Mouse (Mus musculus) neural tube, embryonic 15.5 days (tissue): ENCODE data around the gene Fbxl17. TPM values are rescaled to one million over a fixed set of nuclear protein-coding genes. Genes with fewer than 3 reads are reported as not detected.

ENCODE experiments used
- ATAC-seq: fragments of 200-750 bp; cut with Nextera tagmentation; 2 replicates; pipeline ENCODE4 v1.8.0; 2017; ENCODE audit warnings: mild to moderate bottlenecking, moderate TSS enrichment, moderate library complexity; ENCODE audit not compliant: low FRiP score
- H3K27ac ChIP-seq: fragments of 300-500 bp; sonication (generic); replicated peaks from 2 replicates; pipeline ENCODE4 v1.5.1; 2015; ENCODE audit warnings: mild to moderate bottlenecking, inconsistent platforms
- H3K27me3 ChIP-seq: fragments of 300-500 bp; sonication (generic); replicated peaks from 2 replicates; pipeline ENCODE4 v1.6.1; 2015; ENCODE audit warnings: inconsistent platforms
- H3K36me3 ChIP-seq: fragments of 300-500 bp; sonication (generic); 2 replicates; pipeline ENCODE4 v1.6.1; 2015; ENCODE audit warnings: inconsistent platforms
- H3K4me1 ChIP-seq: fragments of 300-500 bp; sonication (generic); 2 replicates; pipeline ENCODE4 v1.6.1; 2015; ENCODE audit warnings: inconsistent platforms
- H3K4me2 ChIP-seq: fragments of 300-500 bp; sonication (generic); 2 replicates; pipeline ENCODE4 v1.6.1; 2015; ENCODE audit warnings: inconsistent platforms, mild to moderate bottlenecking, moderate library complexity
- H3K4me3 ChIP-seq: fragments of 300-500 bp; sonication (generic); replicated peaks from 2 replicates; pipeline ENCODE4 v1.5.1; 2015; ENCODE audit warnings: mild to moderate bottlenecking, inconsistent platforms
- H3K9ac ChIP-seq: fragments of 300-500 bp; sonication (generic); replicated peaks from 2 replicates; pipeline ENCODE4 v1.6.1; 2015; ENCODE audit warnings: mild to moderate bottlenecking, inconsistent platforms
- H3K9me3 ChIP-seq: fragments of 300-500 bp; sonication (generic); replicated peaks from 2 replicates; pipeline ENCODE4 v1.6.1; 2016; ENCODE audit warnings: inconsistent platforms
- WGBS: fragments of 180-500 bp; shearing (Covaris S2); methylation state at CpG from one replicate; pipeline ENCODE4 v1.1.7; 2015; ENCODE audit warnings: mixed read lengths; 5-methylcytosine and 5-hydroxymethylcytosine counted together
- polyA plus RNA-seq: library from polyadenylated mRNA; unstranded; fragments of >200 nt; fragmentation: Nextera tagmentation; extraction: Ambion mirVana; gene quantifications from 2 replicates; pipeline ENCODE4 v1.2.1, GENCODE M21; 2015

Fbxl17 gene
- polyA plus RNA-seq, 1 experiment from 2014 or later: 12.1 TPM

DNA sequence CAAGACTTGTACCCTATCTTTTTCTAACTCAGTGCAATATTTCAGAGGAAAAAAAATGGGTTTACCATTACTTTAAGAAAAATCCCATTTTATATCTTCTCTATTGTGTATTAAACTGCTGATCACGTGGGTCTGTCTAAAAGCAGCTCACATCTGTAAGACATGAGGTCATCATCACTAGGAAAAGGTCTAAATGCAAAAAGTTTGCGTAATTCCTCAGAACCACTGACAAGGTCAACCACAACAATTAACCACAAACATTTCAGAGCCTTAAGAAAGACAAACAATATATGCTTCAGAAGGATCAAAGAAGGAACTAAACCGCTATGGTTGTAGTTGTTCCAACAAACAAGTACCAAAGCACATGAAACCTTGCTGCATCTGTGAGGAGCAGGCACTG, 143.6 kb downstream of the Fbxl17 start:
- Histone ChIP-seq H3K9me3 (no peaks in the 10 kb centered on the region), H3K4me1 (no peaks in the 10 kb centered on the region), H3K27ac (no peak overlapping the region), H3K4me3 (no peak overlapping the region), H3K4me2 (no peak overlapping the region), H3K36me3 (no peaks in the 10 kb centered on the region), H3K9ac (no peak overlapping the region), H3K27me3 (no peaks in the 10 kb centered on the region)
- no peak for ATAC-seq
- 89% methylated on average over 3 of the region's 3 CpGs for whole genome bisulfite sequencing

GRCm38 (mm10) chr17:63352634-63353195, 147.1 kb downstream of the Fbxl17 start:
- Histone ChIP-seq H3K36me3 (no peaks in the 10 kb centered on the region), H3K4me2 (no peak overlapping the region), H3K9me3 (no peaks in the 10 kb centered on the region), H3K27ac (no peak overlapping the region), H3K27me3 (no peaks in the 10 kb centered on the region), H3K4me3 (no peak overlapping the region), H3K4me1 (no peaks in the 10 kb centered on the region), H3K9ac (no peak overlapping the region)
- WGBS: 71% methylated on average over 6 of the region's 6 CpGs
- peak; percentile 41; the same call in 1 of the 2 replicates for ATAC-seq

DNA sequence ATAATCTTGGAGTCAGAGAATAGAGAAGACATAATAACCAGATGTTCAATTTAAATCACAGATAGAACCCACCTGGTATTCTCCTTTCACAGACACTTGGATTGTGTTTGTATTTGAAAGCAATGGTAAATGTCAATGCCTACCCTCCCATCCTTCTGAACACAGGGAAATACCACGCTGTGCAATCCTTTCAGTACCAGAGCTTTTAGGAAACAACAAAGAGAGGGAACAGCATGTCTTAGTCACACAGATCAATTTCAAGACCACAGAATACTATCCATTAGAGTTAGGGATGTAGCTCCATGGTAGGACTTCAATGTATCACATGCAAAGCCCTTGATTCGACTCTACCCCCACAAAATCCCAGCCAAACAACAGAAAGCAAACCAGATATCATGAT, 148.1 kb downstream of the Fbxl17 start:
- H3K27ac ChIP-seq: no peak overlapping the region
- no peak overlapping the region for H3K4me2 ChIP-seq
- no peak for ATAC-seq
- H3K4me1 ChIP-seq: no peaks in the 10 kb centered on the region
- 74% methylated on average over 2 of the region's 2 CpGs for WGBS
- H3K9me3 ChIP-seq: no peaks in the 10 kb centered on the region
- H3K36me3 ChIP-seq: peaks cover 2% of the 10 kb centered on the region; the same call in 1 of the 2 replicates
- no peaks in the 10 kb centered on the region for H3K27me3 ChIP-seq
- no peak overlapping the region for H3K4me3 ChIP-seq
- no peak overlapping the region for H3K9ac ChIP-seq

DNA sequence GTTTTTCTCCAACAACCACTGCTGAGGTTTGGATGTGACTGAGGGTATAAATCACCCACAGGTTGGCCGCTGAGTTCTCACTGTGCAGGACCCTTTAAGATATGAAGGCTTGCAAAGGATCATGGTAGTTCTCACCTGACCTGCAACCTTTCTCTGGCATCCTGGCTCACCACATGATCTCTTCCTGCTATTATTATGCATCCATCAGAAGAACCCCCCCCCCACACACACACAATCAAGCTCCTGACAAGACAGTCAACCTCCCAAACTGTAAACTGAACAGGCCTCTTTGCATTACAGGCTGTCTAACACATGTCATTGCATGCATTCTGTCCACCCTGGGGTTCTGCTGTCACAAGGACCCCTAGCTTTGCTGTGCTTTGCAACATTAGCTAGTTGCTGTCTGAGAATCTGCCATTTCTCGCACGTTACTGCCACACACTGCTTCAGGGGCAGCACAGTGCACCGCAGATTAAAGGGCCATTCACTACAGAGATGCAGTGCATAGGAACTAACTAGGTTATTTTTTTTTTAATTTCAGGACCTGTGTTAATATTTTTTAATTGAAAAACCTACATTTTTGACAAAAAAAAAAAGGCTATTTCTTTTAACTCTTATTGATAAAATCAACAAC, 148.8 kb downstream of the Fbxl17 start:
- H3K36me3 ChIP-seq: peaks cover 3% of the 10 kb centered on the region; the same call in 1 of the 2 replicates
- no peak overlapping the region for H3K9ac ChIP-seq
- no peaks in the 10 kb centered on the region for H3K9me3 ChIP-seq
- no peaks in the 10 kb centered on the region for H3K27me3 ChIP-seq
- H3K4me3 ChIP-seq: no peak overlapping the region
- no peak for ATAC-seq
- no peak overlapping the region for H3K27ac ChIP-seq
- 68% methylated on average over 4 of the region's 4 CpGs for WGBS
- H3K4me2 ChIP-seq: no peak overlapping the region
- H3K4me1 ChIP-seq: no peaks in the 10 kb centered on the region

DNA sequence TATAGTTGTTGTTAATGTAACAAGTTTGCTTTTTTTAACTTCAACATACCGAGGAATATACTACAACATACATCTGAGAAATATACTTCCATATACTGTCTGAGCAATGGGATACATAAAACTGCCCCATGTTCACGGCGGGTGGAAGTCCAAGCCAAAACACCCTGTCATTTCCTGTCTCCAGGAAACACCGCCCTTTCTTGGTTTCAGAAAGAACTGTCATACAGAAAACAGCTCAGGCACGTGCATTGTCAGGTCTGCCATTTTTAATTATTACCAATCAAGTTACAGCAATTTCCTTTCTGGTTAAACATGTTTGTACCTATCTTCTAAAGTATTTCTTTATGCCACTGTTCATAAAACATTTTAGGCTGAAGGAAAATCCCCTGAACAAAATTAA, 155.7 kb downstream of the Fbxl17 start:
- peaks cover 9% of the 10 kb centered on the region; the same call in 1 of the 2 replicates for H3K4me1 ChIP-seq
- no peaks in the 10 kb centered on the region for H3K9me3 ChIP-seq
- 81% methylated on average over 5 of the region's 5 CpGs for WGBS
- no peak overlapping the region for H3K4me3 ChIP-seq
- H3K27me3 ChIP-seq: no peaks in the 10 kb centered on the region
- no peak overlapping the region for H3K27ac ChIP-seq
- no peak overlapping the region for H3K4me2 ChIP-seq
- H3K36me3 ChIP-seq: peaks cover 3% of the 10 kb centered on the region; the same call in 1 of the 2 replicates
- ATAC-seq: no peak
- H3K9ac ChIP-seq: no peak overlapping the region

- Histone ChIP-seq H3K4me2 (no peak overlapping the region), H3K4me1 (peaks cover 9% of the 10 kb centered on the region; the same call in 1 of the 2 replicates), H3K9ac (no peak overlapping the region), H3K36me3 (peaks cover 3% of the 10 kb centered on the region; the same call in 1 of the 2 replicates), H3K27ac (no peak overlapping the region), H3K27me3 (no peaks in the 10 kb centered on the region), H3K4me3 (no peak overlapping the region), H3K9me3 (no peaks in the 10 kb centered on the region)
- 52% methylated on average over 4 of the region's 4 CpGs for WGBS
- ATAC-seq: no peak
These were observed 156.7 kb downstream of the Fbxl17 start for GRCm38 (mm10) chr17:63343076-63343475.

DNA sequence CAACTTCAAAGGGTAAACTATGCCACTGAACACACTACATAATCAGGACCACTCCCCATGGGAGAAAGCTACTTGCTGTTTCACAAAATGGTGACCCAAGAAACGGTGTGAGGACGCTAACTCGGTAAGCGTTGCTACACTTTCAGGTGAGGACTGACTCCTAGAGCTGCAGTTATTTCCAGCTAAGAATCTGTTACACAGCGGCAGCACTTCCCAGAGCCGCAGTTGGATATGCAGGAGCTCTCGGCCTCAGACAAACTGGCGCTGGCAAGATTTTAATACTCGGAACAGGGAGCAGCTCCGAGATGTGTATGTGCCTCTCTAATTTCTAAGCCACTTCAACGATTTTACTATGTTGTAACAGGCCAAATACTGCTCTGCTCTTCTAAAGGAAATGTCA, 157.4 kb downstream of the Fbxl17 start:
- peaks cover 3% of the 10 kb centered on the region; the same call in 1 of the 2 replicates for H3K36me3 ChIP-seq
- no peak overlapping the region for H3K9ac ChIP-seq
- no peak overlapping the region for H3K4me3 ChIP-seq
- WGBS: 88% methylated on average over 11 of the region's 11 CpGs
- no peak overlapping the region for H3K4me2 ChIP-seq
- no peak overlapping the region for H3K27ac ChIP-seq
- ATAC-seq: no peak
- H3K4me1 ChIP-seq: peaks cover 9% of the 10 kb centered on the region; the same call in 1 of the 2 replicates
- H3K9me3 ChIP-seq: no peaks in the 10 kb centered on the region
- H3K27me3 ChIP-seq: no peaks in the 10 kb centered on the region

DNA sequence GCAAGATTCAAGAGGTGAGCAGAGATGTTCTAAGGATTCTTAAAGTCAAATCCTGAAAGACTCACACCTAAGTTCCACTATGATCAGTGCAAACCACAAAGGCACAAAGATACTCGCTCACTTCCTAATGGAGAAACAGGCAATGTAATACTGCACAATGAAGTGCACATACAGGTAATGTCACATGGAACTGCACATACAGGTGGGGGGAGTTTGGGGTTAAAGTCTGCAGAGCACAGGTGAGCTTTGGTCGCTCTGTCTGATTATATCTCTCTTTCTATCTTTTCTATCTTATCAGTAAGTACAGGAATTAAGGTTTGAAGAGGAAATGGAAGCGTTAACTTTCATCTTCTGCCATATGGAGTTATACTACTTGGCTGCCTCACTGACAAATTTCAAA, 158.6 kb downstream of the Fbxl17 start:
- no peak overlapping the region for H3K27ac ChIP-seq
- ATAC-seq: no peak
- H3K4me2 ChIP-seq: no peak overlapping the region
- H3K9me3 ChIP-seq: no peaks in the 10 kb centered on the region
- H3K4me1 ChIP-seq: peaks cover 9% of the 10 kb centered on the region; the same call in 1 of the 2 replicates
- 94% methylated on average over 3 of the region's 3 CpGs for WGBS
- no peak overlapping the region for H3K9ac ChIP-seq
- H3K36me3 ChIP-seq: no peaks in the 10 kb centered on the region
- no peaks in the 10 kb centered on the region for H3K27me3 ChIP-seq
- H3K4me3 ChIP-seq: no peak overlapping the region

DNA sequence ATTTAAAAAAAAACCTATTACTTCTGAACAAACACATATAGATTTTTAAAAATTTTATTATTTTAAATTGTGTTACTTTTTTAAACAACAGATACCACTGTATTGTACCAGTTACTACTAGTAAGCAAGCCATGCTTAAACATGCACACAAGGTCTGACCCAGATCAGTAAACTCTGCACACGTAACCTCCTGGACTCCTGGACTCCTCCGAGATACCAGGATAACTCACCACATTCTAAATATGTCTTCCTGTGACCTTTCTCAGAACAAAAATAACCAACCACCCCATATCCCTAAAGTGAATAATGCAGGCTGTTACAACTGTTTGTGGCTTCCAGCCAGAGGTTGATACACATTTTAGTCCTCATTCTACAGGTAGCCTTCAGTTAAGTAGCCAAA, 170.9 kb downstream of the Fbxl17 start:
- H3K9ac ChIP-seq: no peak overlapping the region
- no peak overlapping the region for H3K4me3 ChIP-seq
- H3K27me3 ChIP-seq: no peaks in the 10 kb centered on the region
- whole genome bisulfite sequencing: 92% methylated on average over 2 of the region's 2 CpGs
- H3K4me2 ChIP-seq: no peak overlapping the region
- no peak for ATAC-seq
- H3K4me1 ChIP-seq: no peaks in the 10 kb centered on the region
- H3K27ac ChIP-seq: no peak overlapping the region
- H3K36me3 ChIP-seq: no peaks in the 10 kb centered on the region
- no peaks in the 10 kb centered on the region for H3K9me3 ChIP-seq

DNA sequence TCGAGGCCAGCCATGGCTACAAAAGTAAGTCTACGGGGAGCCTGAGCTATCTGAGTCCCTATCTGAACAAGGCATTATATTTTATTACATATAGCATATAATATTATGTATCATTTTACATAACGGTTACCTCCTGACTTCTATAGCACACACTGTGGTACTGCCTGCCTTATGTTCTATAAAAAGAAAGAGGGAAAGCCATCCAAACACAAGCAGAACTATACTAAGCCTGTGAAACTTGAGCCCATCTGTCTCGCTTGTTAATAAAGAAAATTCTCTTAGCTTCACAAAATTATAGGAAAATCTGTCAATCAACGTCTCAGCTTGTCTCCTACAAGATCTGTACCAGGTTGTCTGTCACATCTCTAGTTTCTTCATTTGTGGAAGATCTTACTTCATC, 173.6 kb downstream of the Fbxl17 start:
- no peak overlapping the region for H3K4me2 ChIP-seq
- no peak for ATAC-seq
- 88% methylated on average over 5 of the region's 5 CpGs for WGBS
- H3K4me3 ChIP-seq: no peak overlapping the region
- no peaks in the 10 kb centered on the region for H3K36me3 ChIP-seq
- no peaks in the 10 kb centered on the region for H3K27me3 ChIP-seq
- H3K27ac ChIP-seq: no peak overlapping the region
- H3K9me3 ChIP-seq: no peaks in the 10 kb centered on the region
- H3K9ac ChIP-seq: no peak overlapping the region
- H3K4me1 ChIP-seq: peaks cover 6% of the 10 kb centered on the region

DNA sequence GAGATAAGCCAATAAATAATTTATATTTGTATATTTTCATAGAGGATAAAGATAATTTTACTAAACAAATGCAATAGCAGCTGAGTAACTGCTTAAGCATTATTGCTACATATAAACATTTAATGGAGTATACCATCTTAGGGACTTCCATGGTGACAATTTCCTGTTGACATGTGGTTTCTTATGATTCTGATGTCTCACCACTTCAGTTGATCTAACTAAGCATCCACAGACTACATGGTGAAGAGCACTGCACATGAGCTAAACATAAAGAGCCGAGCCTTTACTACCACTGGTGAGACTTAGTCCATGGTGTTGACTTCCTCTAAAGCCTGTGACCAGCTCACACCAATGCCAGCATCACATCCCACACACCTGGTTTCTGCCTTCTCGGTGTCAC, 175.1 kb downstream of the Fbxl17 start:
- Histone ChIP-seq H3K9ac (no peak overlapping the region), H3K9me3 (no peaks in the 10 kb centered on the region), H3K36me3 (no peaks in the 10 kb centered on the region), H3K27me3 (no peaks in the 10 kb centered on the region), H3K4me2 (no peak overlapping the region), H3K4me1 (peaks cover 9% of the 10 kb centered on the region), H3K4me3 (no peak overlapping the region), H3K27ac (no peak overlapping the region)
- WGBS: 92% methylated on average over 2 of the region's 2 CpGs
- no peak for ATAC-seq

DNA sequence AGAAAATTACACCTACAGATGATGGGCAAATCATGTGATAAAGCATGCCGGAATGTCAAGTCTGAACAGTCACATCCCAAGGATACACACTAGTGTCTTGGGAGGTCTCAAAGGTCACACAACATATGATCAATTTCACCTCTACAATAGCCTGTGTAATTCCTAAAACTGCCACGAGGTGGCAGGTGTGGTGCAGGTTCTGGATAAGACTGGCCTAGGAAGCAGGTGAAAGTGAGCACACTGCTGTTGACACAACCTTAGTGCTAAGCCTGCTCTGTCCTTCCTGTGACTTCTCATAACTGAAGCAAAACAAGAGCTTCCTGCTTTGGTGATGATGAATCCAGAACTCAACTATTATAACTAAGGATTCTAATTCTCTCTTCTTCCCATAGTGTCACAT, 175.8 kb downstream of the Fbxl17 start:
- Histone ChIP-seq H3K4me1 (peaks cover 9% of the 10 kb centered on the region), H3K36me3 (no peaks in the 10 kb centered on the region), H3K9ac (no peak overlapping the region), H3K27ac (no peak overlapping the region), H3K4me2 (no peak overlapping the region), H3K4me3 (no peak overlapping the region), H3K27me3 (no peaks in the 10 kb centered on the region), H3K9me3 (no peaks in the 10 kb centered on the region)
- WGBS: 36% methylated on average over 2 of the region's 2 CpGs
- peak; percentile 54; the same call in 1 of the 2 replicates for ATAC-seq
